Mouse (Mus musculus) CH12.LX (cell line): ENCODE results near the gene Pde4b. TPM values are rescaled to one million over a fixed set of nuclear protein-coding genes. Genes with fewer than 3 reads are reported as not detected.

Experiments used
- DNase-seq: peaks from one replicate; pipeline ENCODE4 v3.0.0-alpha.2; 2013; ENCODE audit errors: extremely low read depth
- H3K27ac ChIP-seq: 2 replicates; pipeline ENCODE4 v1.5.1; 2012; ENCODE audit warnings: low read depth, mild to moderate bottlenecking, control low read depth, moderate library complexity; ENCODE audit not compliant: insufficient read depth
- H3K27me3 ChIP-seq: replicated peaks from 2 replicates; pipeline ENCODE3; 2012; ENCODE audit warnings: inconsistent platforms
- H3K36me3 ChIP-seq, 2 experiments: replicated peaks in 1 of 2; 2 replicates each; pipeline versions ENCODE3 to v1.6.1; 2012; ENCODE audit warnings: inconsistent platforms in 1 of 2, low read length in 1 of 2, mild to moderate bottlenecking in 1 of 2, mixed read lengths in 1 of 2, moderate library complexity in 1 of 2; ENCODE audit not compliant: control insufficient read depth in 1 of 2, insufficient read depth in 1 of 2
- H3K4me1 ChIP-seq, 2 experiments: 2 replicates each; pipeline ENCODE4 v1.6.1; 2012; ENCODE audit warnings: inconsistent platforms in 1 of 2, moderate library complexity in 1 of 2; ENCODE audit not compliant: insufficient read depth in 2 of 2, control insufficient read depth in 1 of 2
- H3K4me2 ChIP-seq: 2 replicates; pipeline ENCODE4 v1.6.1; 2012; ENCODE audit warnings: low read depth, mild to moderate bottlenecking, control low read depth; ENCODE audit not compliant: poor library complexity, insufficient read depth, severe bottlenecking
- H3K4me3 ChIP-seq, 3 experiments: fragments of 150-350 bp in 1 of 3; sonication (generic) in 1 of 3; replicated peaks in 1 of 3; 2 replicates each; pipeline versions ENCODE3 to v1.5.1; 2011 to 2012; ENCODE audit warnings: low read depth in 2 of 3, low read length in 2 of 3, mild to moderate bottlenecking in 2 of 3, moderate library complexity in 2 of 3, control low read depth in 1 of 3, improper control_type of control experiment in 1 of 3, inconsistent platforms in 1 of 3, mixed read lengths in 1 of 3; ENCODE audit not compliant: poor library complexity in 1 of 3
- H3K79me2 ChIP-seq: replicated peaks from 2 replicates; pipeline ENCODE4 v1.6.1; 2012; ENCODE audit warnings: mild to moderate bottlenecking, moderate library complexity; ENCODE audit not compliant: control insufficient read depth, poor library complexity, insufficient read depth, severe bottlenecking; ENCODE audit errors: extremely low read depth
- H3K9ac ChIP-seq: 2 replicates; pipeline ENCODE4 v1.6.1; 2012; ENCODE audit warnings: low read depth, mild to moderate bottlenecking, control low read depth, moderate library complexity; ENCODE audit not compliant: insufficient read depth
- H3K9me3 ChIP-seq: replicated peaks from 2 replicates; pipeline ENCODE3; 2012; ENCODE audit warnings: low read length, inconsistent platforms, mixed read lengths
- BHLHE40 ChIP-seq: IDR thresholded peaks from 2 replicates; pipeline ENCODE4 v1.6.1; 2011; ENCODE audit warnings: mild to moderate bottlenecking, low read depth, low read length, improper control_type of control experiment
- CHD2 ChIP-seq: IDR thresholded peaks from 2 replicates; pipeline ENCODE4 v1.6.1; 2011; ENCODE audit warnings: low read length, improper control_type of control experiment
- E2F4 ChIP-seq: IDR thresholded peaks from 2 replicates; pipeline ENCODE4 v1.6.1; 2011; ENCODE audit warnings: low read depth, low read length, improper control_type of control experiment; ENCODE audit not compliant: insufficient replicate concordance
- ELF1 ChIP-seq: IDR thresholded peaks from 2 replicates; pipeline ENCODE4 v1.6.1; 2014; ENCODE audit warnings: low read depth, mild to moderate bottlenecking, inconsistent platforms, low read length, improper control_type of control experiment
- ETS1 ChIP-seq: conservative IDR thresholded peaks from 2 replicates; pipeline ENCODE4 v1.6.1; 2012; ENCODE audit warnings: low read depth, mild to moderate bottlenecking, inconsistent platforms, low read length, improper control_type of control experiment, moderate library complexity
- GABPA ChIP-seq: IDR thresholded peaks from 2 replicates; pipeline ENCODE4 v1.6.1; 2012; ENCODE audit warnings: low read depth, low read length, improper control_type of control experiment, inconsistent platforms; ENCODE audit not compliant: insufficient replicate concordance
- KAT2A ChIP-seq: IDR thresholded peaks from 2 replicates; pipeline ENCODE4 v1.6.1; 2012; ENCODE audit warnings: low read length, improper control_type of control experiment, inconsistent platforms; ENCODE audit not compliant: insufficient replicate concordance
- MAX ChIP-seq: IDR thresholded peaks from 2 replicates; pipeline ENCODE4 v1.6.1; 2011; ENCODE audit warnings: low read length, improper control_type of control experiment
- MEF2A ChIP-seq: IDR thresholded peaks from 2 replicates; pipeline ENCODE4 v1.6.1; 2014; ENCODE audit warnings: low read depth, mild to moderate bottlenecking, inconsistent platforms, low read length, improper control_type of control experiment, borderline replicate concordance
- MXI1 ChIP-seq: IDR thresholded peaks from 2 replicates; pipeline ENCODE4 v1.6.1; 2011; ENCODE audit warnings: mild to moderate bottlenecking, low read depth, low read length, improper control_type of control experiment
- MYC ChIP-seq: IDR thresholded peaks from 2 replicates; pipeline ENCODE4 v1.6.1; 2011; ENCODE audit warnings: low read depth, mild to moderate bottlenecking, improper control_type of control experiment, low read length
- NELFE ChIP-seq: IDR thresholded peaks from 2 replicates; pipeline ENCODE4 v1.6.1; 2011; ENCODE audit warnings: low read depth, low read length, improper control_type of control experiment
- NRF1 ChIP-seq: IDR thresholded peaks from 2 replicates; pipeline ENCODE4 v1.6.1; 2014; ENCODE audit warnings: low read depth, mild to moderate bottlenecking, inconsistent platforms, low read length, improper control_type of control experiment, moderate library complexity
- PAX5 ChIP-seq: IDR thresholded peaks from 2 replicates; pipeline ENCODE4 v1.6.1; 2012; ENCODE audit warnings: low read length, inconsistent platforms, mixed read lengths
- POLR2A ChIP-seq: IDR thresholded peaks from 2 replicates; pipeline ENCODE4 v1.6.1; 2011; ENCODE audit warnings: low read depth, mild to moderate bottlenecking, improper control_type of control experiment, low read length
- SIN3A ChIP-seq: IDR thresholded peaks from 2 replicates; pipeline ENCODE4 v1.6.1; 2012; ENCODE audit warnings: low read length, improper control_type of control experiment, inconsistent platforms
- SMC3 ChIP-seq: IDR thresholded peaks from 2 replicates; pipeline ENCODE4 v1.6.1; 2011; ENCODE audit warnings: low read depth, low read length, improper control_type of control experiment
- TBP ChIP-seq: conservative IDR thresholded peaks from 2 replicates; pipeline ENCODE4 v1.6.1; 2011; ENCODE audit warnings: low read depth, low read length, improper control_type of control experiment
- UBTF ChIP-seq: IDR thresholded peaks from 2 replicates; pipeline ENCODE4 v1.6.1; 2012; ENCODE audit warnings: low read depth, mild to moderate bottlenecking, inconsistent platforms, low read length, improper control_type of control experiment, moderate library complexity
- USF1 ChIP-seq: IDR thresholded peaks from 2 replicates; pipeline ENCODE4 v1.6.1; 2014; ENCODE audit warnings: low read depth, mild to moderate bottlenecking, inconsistent platforms, low read length, improper control_type of control experiment
- USF2 ChIP-seq: conservative IDR thresholded peaks from 2 replicates; pipeline ENCODE4 v1.6.1; 2011; ENCODE audit warnings: low read depth, low read length, improper control_type of control experiment
- ZMIZ1 ChIP-seq: IDR thresholded peaks from 2 replicates; pipeline ENCODE4 v1.6.1; 2012; ENCODE audit warnings: low read depth, mild to moderate bottlenecking, inconsistent platforms, low read length, improper control_type of control experiment
- ZNF384 ChIP-seq: IDR thresholded peaks from 2 replicates; pipeline ENCODE4 v1.6.1; 2012; ENCODE audit warnings: low read depth, low read length, improper control_type of control experiment, inconsistent platforms
- dilution Hi-C: fragments of 300-500 bp; cut with MboI; formaldehyde crosslinking; loops from 2 replicates; pipeline ENCODE4 v1.14.3; 2020; ENCODE audit warnings: low sequenced_read_pairs; ENCODE audit not compliant: extremely low pct_unique_long_range_greater_than_20kb, extremely low pct_ligation_motif_present
- in situ Hi-C: fragments of 300-500 bp; cut with MboI; formaldehyde crosslinking; loops from 3 replicates; pipeline ENCODE4 v1.14.3; 2019; ENCODE audit warnings: low sequenced_read_pairs, low pct_ligation_motif_present, low pct_unique_long_range_greater_than_20kb, mixed read lengths
- polyA plus RNA-seq: library from polyadenylated mRNA; unstranded; fragments of >175 nt; gene quantifications from 2 replicates; pipeline ENCODE4 v1.2.1, GENCODE M21; 2012; ENCODE audit warnings: low read depth; ENCODE audit not compliant: insufficient read length
- total RNA-seq, 2 experiments: library from RNA; depleted of rRNA; stranded (reverse); fragments of 300-350 nt in 1 of 2; fragments of >200 nt in 1 of 2; gene quantifications; 2 replicates each; pipeline ENCODE4 v1.2.3; 2012 to 2014

Gene Pde4b
- total and polyA plus RNA-seq, 3 experiments, result 9.6 to 24.2 (median 21.8) TPM

DNA sequence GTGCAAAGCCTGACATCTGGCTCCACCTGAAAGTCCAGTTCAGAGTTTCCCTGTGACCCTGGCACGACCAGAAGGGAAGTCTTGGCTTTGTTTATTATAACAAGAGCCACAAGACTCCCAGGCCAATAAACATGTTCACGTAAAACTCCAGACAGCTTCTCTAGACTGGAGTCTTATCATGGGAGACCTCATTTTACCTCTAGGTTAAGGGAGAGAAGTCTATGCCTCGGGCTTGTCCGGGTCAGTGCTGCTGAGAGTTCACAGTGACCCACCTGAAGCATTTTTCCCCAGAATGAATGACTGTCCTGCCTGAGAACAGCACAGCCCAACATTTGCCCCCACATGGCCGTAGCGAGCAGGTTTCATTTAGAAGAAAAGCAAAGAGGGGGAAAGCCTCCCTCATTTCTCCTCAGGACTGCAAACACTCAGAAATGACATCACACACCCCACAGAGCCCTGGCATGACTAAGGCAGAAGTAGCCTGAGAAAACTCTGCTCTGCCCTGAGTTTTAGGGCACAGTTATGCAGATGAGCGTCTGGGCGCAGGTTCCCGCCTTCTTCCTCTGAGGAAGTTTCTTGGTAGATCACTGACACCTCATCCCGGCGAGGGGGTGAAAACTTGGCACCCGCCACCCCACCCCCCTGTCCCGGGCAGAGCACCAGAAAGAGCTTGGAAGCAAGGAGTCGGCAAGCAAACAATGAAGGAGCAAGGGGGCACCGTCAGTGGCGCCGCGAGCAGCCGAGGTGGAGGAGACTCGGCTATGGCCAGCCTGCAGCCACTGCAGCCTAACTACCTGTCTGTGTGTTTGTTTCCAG, 482.8 kb downstream of the Pde4b start (continued):
- peak; percentile 48; the same call in 1 of the 2 replicates for TF ChIP-seq MEF2A

DNA sequence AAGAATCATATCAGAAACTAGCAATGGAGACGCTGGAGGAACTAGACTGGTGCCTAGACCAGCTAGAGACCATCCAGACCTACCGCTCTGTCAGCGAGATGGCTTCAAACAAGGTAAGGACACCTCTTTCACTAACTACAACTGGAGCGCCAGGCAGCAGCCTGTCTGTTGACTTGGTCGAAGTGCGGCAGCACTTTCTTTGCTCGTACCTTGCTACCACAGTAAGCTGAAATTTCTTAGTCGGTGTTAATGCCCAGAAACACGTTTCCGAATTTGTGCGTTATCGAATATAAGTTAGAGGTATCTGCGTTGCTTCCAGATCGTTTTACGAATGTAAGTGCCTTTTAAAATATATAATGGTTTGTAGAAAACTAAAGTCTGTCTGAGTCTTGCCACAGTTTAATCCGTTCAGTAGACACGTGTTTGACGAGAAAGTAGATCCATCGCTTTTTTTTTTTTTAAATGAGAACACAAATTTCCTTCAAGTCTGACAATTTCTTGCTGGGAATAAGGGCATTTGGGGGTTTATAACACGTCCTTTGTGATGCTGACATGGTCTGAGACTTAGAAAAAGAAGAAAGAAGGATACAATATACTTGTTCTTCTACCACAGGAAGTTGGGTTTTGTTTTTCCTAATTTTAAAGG, 483.5 kb downstream of the Pde4b start:
- Histone ChIP-seq H3K27ac (peak overlapping the region; percentile 90), H3K79me2 (peaks cover 50% of the 10 kb centered on the region), H3K36me3 (peaks cover 15 to 16% of the 10 kb centered on the region in 2 experiments)
- dilution Hi-C loops, result no loop called here
- TF ChIP-seq SIN3A (0 out of 2 replicates have a peak, but pooled peaks have one; percentile 14), TBP (no peak), MEF2A (no peak), ELF1 (no peak), NRF1 (no peak), CHD2 (no peak), MAX (peak; percentile 78; the same call in 1 of the 2 replicates), ZMIZ1 (no peak), E2F4 (no peak), ZNF384 (peak; percentile 71), BHLHE40 (peak; percentile 35; the same call in 1 of the 2 replicates), MYC (no peak; the same call in 1 of the 2 replicates), POLR2A (no peak), GABPA (no peak), MXI1 (peak; percentile 83), SMC3 (no peak), ETS1 (no peak), USF2 (no peak), NELFE (no peak), KAT2A (no peak), UBTF (0 out of 2 replicates have a peak, but pooled peaks have one; percentile 15), USF1 (no peak), PAX5 (no peak)
- TF ChIP-seq, all 38 proteins: peak for 6
- in situ Hi-C loops, result loop anchor here (5.0 kb wide), 1 partner anchor 54 kb away; no protein-coding TSS in a partner anchor
- Histone ChIP-seq H3K4me2 (no peak overlapping the region), H3K4me1 (peaks cover 17 to 59% of the 10 kb centered on the region in 2 experiments), H3K9ac (peak overlapping the region; percentile 81), H3K9me3 (no peaks in the 10 kb centered on the region), H3K4me3 (peak overlapping the region; percentile 75 to 83 (median 82)), H3K27me3 (no peaks in the 10 kb centered on the region)
- no peak for DNase-seq
